Mouse (Mus musculus) spleen, postnatal 10 days (tissue): ENCODE measurements around the gene Abca2.

Experiments used
- DNase-seq, 2 experiments: peaks; one replicate each; pipeline ENCODE4 v3.0.0; 2021 to 2022; ENCODE audit warnings: low spot score in 2 of 2

The Abca2 gene

GRCm38 (mm10) chr2:25423626-25424025 is 4.9 kb upstream of the Abca2 start:
- DNase-seq = peak in 1 of 2 experiments; percentile 14

DNA sequence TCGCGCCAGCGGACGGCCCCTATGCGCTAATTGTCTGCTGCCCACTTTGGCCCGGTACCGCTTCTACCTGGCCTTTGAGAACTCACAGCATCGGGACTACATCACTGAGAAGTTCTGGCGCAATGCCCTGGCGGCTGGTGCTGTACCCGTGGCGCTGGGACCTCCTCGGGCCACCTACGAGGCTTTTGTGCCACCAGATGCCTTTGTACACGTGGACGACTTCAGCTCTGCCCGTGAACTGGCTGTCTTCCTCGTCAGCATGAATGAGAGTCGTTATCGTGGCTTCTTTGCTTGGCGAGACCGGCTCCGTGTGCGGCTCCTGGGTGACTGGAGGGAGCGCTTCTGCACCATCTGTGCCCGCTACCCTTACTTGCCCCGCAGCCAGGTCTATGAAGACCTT is 3.0 kb upstream of the Abca2 start:
- no peak for DNase-seq

- DNase-seq = peak; percentile 56 to 83
These were observed 1.7 kb upstream of the Abca2 start for GRCm38 (mm10) chr2:25426721-25427191.

- peak in 1 of 2 experiments; percentile 10 for DNase-seq
These were observed 1.2 kb upstream of the Abca2 start for GRCm38 (mm10) chr2:25427256-25427655.

- DNase-seq = peak in 1 of 2 experiments; percentile 12
These were observed 1.1 kb downstream of the Abca2 start for GRCm38 (mm10) chr2:25429435-25430180.

DNA sequence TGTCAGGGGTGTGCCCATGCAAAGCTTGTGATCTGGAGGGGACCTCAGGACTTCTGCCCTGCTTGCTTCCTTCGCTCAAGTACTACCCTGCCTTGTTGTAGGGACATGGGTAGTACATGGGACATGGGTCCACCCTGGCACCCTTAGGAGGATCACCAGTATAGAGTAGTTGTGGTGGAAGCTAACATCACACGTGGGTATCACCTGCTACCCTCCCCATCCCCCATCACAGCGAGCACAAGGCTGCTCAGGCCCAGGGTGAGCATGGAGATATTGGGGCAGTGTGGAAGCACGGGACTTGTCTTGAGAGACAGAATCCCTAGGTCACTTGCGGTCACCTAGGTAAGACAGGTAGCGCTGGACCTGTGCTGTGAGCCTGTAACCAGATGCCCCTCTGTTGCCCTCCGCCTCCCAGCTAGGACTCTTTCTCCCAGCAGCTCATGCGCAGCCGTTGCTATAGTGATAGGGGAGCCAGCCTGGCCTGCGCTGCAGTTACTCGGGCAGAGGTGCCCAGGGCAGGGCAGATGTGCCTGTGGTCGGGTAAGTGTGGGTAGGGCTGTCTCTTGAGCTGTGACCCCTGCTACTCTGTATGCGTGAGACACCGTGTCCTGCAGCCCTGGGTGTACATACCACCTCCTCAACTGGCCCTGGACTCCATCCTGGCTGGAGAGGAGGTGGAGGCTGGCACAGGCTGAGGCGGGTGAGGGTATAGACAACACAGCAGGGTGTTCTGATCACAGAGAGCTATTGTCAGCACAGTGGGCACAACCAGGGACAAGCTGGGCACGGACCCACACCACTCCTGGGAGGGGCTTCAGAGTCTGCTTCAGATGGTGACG is 2.1 kb downstream of the Abca2 start:
- peak in 1 of 2 experiments; percentile 15 for DNase-seq

- peak in 1 of 2 experiments; percentile 10 for DNase-seq
These were observed 2.9 kb downstream of the Abca2 start for GRCm38 (mm10) chr2:25431308-25431855.

- peak in 1 of 2 experiments; percentile 16 for DNase-seq
These were observed 4.0 kb downstream of the Abca2 start for GRCm38 (mm10) chr2:25432326-25433098.

- DNase-seq = peak in 1 of 2 experiments; percentile 11
These were observed 4.6 kb downstream of the Abca2 start for GRCm38 (mm10) chr2:25433101-25433500.

GRCm38 (mm10) chr2:25434292-25434691 is 5.8 kb downstream of the Abca2 start:
- peak in 1 of 2 experiments; percentile 9 for DNase-seq

- DNase-seq = peak in 1 of 2 experiments; percentile 9
These were observed 7.8 kb downstream of the Abca2 start for GRCm38 (mm10) chr2:25436286-25436820.

GRCm38 (mm10) chr2:25441067-25441466 is 12.6 kb downstream of the Abca2 start:
- DNase-seq = no peak

DNA sequence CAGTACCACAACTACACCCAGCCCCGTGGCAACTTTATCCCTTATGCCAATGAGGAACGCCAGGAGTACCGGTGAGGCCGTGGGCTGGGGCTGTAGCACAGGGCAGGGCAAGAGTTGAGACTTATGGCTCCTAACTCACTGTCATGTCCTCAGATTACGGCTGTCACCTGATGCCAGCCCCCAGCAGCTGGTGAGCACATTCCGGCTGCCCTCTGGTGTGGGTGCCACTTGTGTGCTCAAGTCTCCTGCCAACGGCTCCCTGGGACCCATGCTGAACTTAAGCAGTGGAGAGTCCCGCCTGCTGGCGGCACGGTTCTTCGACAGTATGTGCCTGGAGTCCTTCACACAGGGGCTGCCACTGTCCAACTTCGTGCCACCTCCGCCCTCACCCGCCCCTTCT is 14.2 kb downstream of the Abca2 start:
- no peak for DNase-seq

GRCm38 (mm10) chr2:25450853-25451647 is 22.5 kb downstream of the Abca2 start:
- DNase-seq = no peak

DNA sequence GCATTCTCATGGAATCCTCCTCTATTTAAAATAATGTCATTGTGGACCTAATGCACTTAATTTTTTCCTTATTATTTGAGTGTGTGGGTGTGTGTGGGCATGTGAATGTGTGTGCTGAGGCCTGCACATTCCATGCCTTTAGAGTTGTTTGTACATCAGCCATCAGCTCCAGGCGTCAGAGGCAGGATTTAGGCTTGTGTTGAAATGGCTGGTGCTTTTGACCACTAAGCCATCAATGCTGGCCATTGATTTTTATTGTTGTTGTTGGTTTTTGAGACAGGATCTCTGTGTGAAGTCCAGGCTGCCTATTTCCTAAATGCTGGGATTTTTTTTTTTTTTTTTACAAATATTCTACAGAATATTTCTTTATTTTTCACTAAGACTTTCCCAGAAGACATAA is 24.4 kb downstream of the Abca2 start:
- DNase-seq = no peak

DNA sequence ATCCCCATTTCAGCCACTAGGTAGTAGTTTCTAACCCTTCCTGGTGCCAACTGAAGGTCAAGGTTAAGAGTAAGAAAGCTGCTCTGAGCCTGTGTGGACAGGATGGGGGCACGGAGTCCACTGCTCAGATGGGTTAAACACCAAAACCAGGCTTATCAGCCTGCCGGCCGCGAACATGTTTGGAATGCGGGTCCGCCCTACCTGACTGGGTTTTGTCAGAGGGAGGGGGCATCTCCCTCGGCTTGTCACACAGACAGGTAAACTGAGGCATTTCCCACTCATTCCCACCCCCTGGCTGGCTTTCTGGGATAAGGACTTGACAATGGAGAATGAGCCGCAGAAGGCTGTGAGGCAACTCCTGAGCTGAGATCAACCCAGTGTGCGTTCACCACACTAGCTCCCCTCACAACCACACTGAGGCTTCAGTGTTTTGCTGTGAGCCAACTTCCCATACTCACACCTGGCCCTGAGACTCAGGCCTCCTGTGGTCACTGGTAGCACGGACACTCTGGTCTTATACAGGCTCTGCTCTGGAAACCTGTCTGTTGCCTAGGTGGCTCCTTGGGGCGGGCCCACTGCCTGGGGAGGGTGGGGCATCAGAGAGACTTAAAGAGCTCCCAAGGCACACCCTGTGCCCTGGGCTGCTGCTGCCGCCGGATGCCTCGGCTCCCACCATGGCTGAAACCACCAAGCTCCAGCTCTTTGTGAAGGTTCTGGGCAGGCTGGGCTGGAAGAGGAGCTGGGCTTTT is 27.9 kb downstream of the Abca2 start, which contains the start of gene Clic3:
Clic3 (plus strand) TSS at position 634 of the 749 bp plus-strand sequence.
- DNase-seq = no peak

GRCm38 (mm10) chr2:25457022-25457896 is 28.8 kb downstream of the Abca2 start:
- DNase-seq = no peak

DNA sequence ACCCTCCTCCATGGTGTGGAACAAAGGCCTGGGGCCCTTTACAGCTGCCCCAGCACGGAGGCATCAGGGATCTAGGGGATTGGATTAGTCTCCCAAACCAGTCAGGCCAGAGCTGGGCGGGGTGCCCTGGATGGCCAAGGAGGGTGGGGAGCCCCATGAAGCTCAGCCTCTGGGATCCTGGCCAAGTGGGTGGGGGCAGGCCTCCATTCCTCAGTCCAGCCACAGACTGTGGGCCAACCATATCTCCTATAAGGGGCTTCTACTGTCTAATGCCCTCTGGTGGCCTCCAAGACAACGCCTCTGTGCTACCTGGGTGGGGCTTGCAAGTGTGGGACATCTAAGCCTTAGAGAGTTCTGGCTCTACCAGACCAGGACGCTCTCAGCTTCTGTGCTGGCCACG is 30.4 kb downstream of the Abca2 start:
- no peak for DNase-seq

GRCm38 (mm10) chr2:25460135-25460534 is 31.6 kb downstream of the Abca2 start:
- peak; percentile 28 to 36 for DNase-seq
